Mouse (Mus musculus): ENCODE measurements around the gene Cpd.

The Cpd gene

GRCm38 (mm10) chr11:76773811-76774210, 73.0 kb downstream of the Cpd start:
- DNase-seq: no peak

- DNase-seq: no peak
These were observed 76.3 kb downstream of the Cpd start for GRCm38 (mm10) chr11:76770566-76770965.

- no peak for DNase-seq
These were observed 83.1 kb downstream of the Cpd start for GRCm38 (mm10) chr11:76763741-76764122.

GRCm38 (mm10) chr11:76763053-76763740, 83.6 kb downstream of the Cpd start, which contains the start of gene Gosr1:
TSS of gene Gosr1 (minus strand) at chr11:76763579.
- DNase-seq: peak; percentile 92 to 93

GRCm38 (mm10) chr11:76752276-76752675, 94.5 kb downstream of the Cpd start:
- DNase-seq: no peak

- DNase-seq: no peak
These were observed 98.0 kb downstream of the Cpd start for GRCm38 (mm10) chr11:76748819-76749218.

- DNase-seq: no peak
These were observed 100.9 kb downstream of the Cpd start for GRCm38 (mm10) chr11:76745921-76746320.

- peak; percentile 7 to 11 for DNase-seq
These were observed 102.3 kb downstream of the Cpd start for GRCm38 (mm10) chr11:76744550-76744949.

GRCm38 (mm10) chr11:76742511-76742910, 104.3 kb downstream of the Cpd start:
- DNase-seq: no peak

GRCm38 (mm10) chr11:76739125-76739524, 107.7 kb downstream of the Cpd start:
- peak in 1 of 2 experiments; percentile 22 for DNase-seq

- DNase-seq: no peak
These were observed 111.0 kb downstream of the Cpd start for GRCm38 (mm10) chr11:76735753-76736324.

GRCm38 (mm10) chr11:76734560-76734959, 112.3 kb downstream of the Cpd start:
- no peak for DNase-seq

GRCm38 (mm10) chr11:76730650-76731049, 116.2 kb downstream of the Cpd start:
- DNase-seq: no peak
